ENCODE assay signal across 39 mouse cellular contexts in genomic region chr3:36095371-36095770, GRCm38 (mm10). TPM values are rescaled to one million over a fixed set of nuclear protein-coding genes. Genes with fewer than 3 reads are reported as not detected.
DNase-seq lines count a peak whose midpoint lies in the region; ATAC-seq and TF ChIP-seq lines count a peak whose summit lies in the region.
"Had no signal": no experiment of that assay in that cellular context is flagged by ENCODE, and none has a peak within 500 bp of the region (broad histone marks: within the 10 kb centered on the region; RNA-seq: fewer than 3 reads in every experiment).

No protein-coding gene starts in this region.

- no peak overlapping the region for H3K4me3 ChIP-seq in stomach, postnatal 0 days (ENCODE audit: low read depth, low read length)
- no peak overlapping the region for H3K4me3 ChIP-seq in intestine, embryonic 15.5 days (replicated peaks)
- H3K4me3 ChIP-seq: erythroblast, embryonic 14.5 days; forebrain, embryonic 12.5 days; hindbrain, embryonic 10.5 days; hindbrain, embryonic 15.5 days; limb, embryonic 12.5 days; liver, embryonic 15.5 days; lung, embryonic 15.5 days; megakaryocyte, embryonic 14.5 days; midbrain, embryonic 12.5 days; myocyte; neural tube, embryonic 12.5 days had no signal

- H3K4me1 ChIP-seq in stomach, postnatal 0 days (replicated peaks; ENCODE audit: control insufficient read depth, insufficient read depth): no peaks in the 10 kb centered on the region
- H3K4me1 ChIP-seq in intestine, embryonic 15.5 days (replicated peaks): no peaks in the 10 kb centered on the region
- H3K4me1 ChIP-seq: forebrain, embryonic 12.5 days; hindbrain, embryonic 10.5 days; hindbrain, embryonic 15.5 days; limb, embryonic 12.5 days; liver, embryonic 15.5 days; lung, embryonic 15.5 days; midbrain, embryonic 12.5 days; neural tube, embryonic 12.5 days had no signal

- WGBS in stomach, postnatal 0 days: 79% methylated on average over 2 of the region's 2 CpGs
- 78% methylated on average over 2 of the region's 2 CpGs for WGBS in intestine, embryonic 15.5 days

- no peak for TF ChIP-seq CTCF in stomach, postnatal 0 days (IDR thresholded peaks at IDR 0.05; ENCODE audit: low read depth)

- ATAC-seq in stomach, postnatal 0 days (ENCODE audit: low FRiP score, low TSS enrichment): 0 out of 2 replicates have a peak, but pooled peaks have one; percentile 29
- ATAC-seq in intestine, embryonic 15.5 days: no peak
- ATAC-seq: CD4-positive, CD25-positive, alpha-beta regulatory T cell, adult 4 months; forebrain, postnatal 0 days; inflammation-experienced regulatory T-cells, adult 6 months had no signal

- no peak for TF ChIP-seq EP300 in stomach, postnatal 0 days (optimal IDR thresholded peaks at IDR 0.05)

- H3K9ac ChIP-seq in stomach, postnatal 0 days (ENCODE audit: low read length): no peak overlapping the region
- no peak overlapping the region for H3K9ac ChIP-seq in intestine, embryonic 15.5 days
- H3K9ac ChIP-seq: forebrain, embryonic 12.5 days; forebrain, postnatal 0 days; hindbrain, embryonic 15.5 days; limb, embryonic 12.5 days; liver, embryonic 15.5 days; lung, embryonic 15.5 days; midbrain, embryonic 12.5 days; neural tube, embryonic 12.5 days had no signal

- H3K36me3 ChIP-seq in stomach, postnatal 0 days (ENCODE audit: control insufficient read depth, insufficient read depth, low read length): peaks cover 3% of the 10 kb centered on the region; the same call in 1 of the 2 replicates
- H3K36me3 ChIP-seq in intestine, embryonic 15.5 days: 0 out of 2 replicates have a peak, but pooled peaks cover 3% of the 10 kb centered on the region

- no peaks in the 10 kb centered on the region for H3K9me3 ChIP-seq in stomach, postnatal 0 days (ENCODE audit: control insufficient read depth, low read length)
- no peaks in the 10 kb centered on the region for H3K9me3 ChIP-seq in intestine, embryonic 15.5 days
- H3K9me3 ChIP-seq: forebrain, embryonic 12.5 days; hindbrain, embryonic 10.5 days; hindbrain, embryonic 15.5 days; liver, embryonic 15.5 days; lung, embryonic 15.5 days; midbrain, embryonic 12.5 days; neural tube, embryonic 12.5 days had no signal

- H3K4me2 ChIP-seq in stomach, postnatal 0 days (replicated peaks; ENCODE audit: low read depth): no peak overlapping the region
- no peak overlapping the region for H3K4me2 ChIP-seq in intestine, embryonic 15.5 days (replicated peaks)
- H3K4me2 ChIP-seq: forebrain, embryonic 12.5 days; hindbrain, embryonic 15.5 days; limb, embryonic 12.5 days; liver, embryonic 15.5 days; lung, embryonic 15.5 days; midbrain, embryonic 12.5 days; neural tube, embryonic 12.5 days had no signal

- H3K27ac ChIP-seq in stomach, postnatal 0 days (replicated peaks): no peak overlapping the region
- H3K27ac ChIP-seq in intestine, embryonic 15.5 days: no peak overlapping the region
- H3K27ac ChIP-seq: forebrain, embryonic 12.5 days; hindbrain, embryonic 10.5 days; hindbrain, embryonic 15.5 days; kidney, postnatal 0 days; limb, embryonic 12.5 days; liver, embryonic 15.5 days; lung, embryonic 15.5 days; midbrain, embryonic 12.5 days; neural tube, embryonic 12.5 days had no signal

- DNase-seq in adrenal gland, adult 2 months: peak; percentile 9
- no peak for DNase-seq in adrenal gland, adult (ENCODE audit: inconsistent age in 2 of 2, low spot score in 1 of 2)
- DNase-seq in MEL-GATA-1-ER (ENCODE audit: extremely low read depth, low read depth) (peak; percentile 41), WW6 (ENCODE audit: low read depth, low spot score) (peak; percentile 5), adipocyte (ENCODE audit: low spot score) (no peak)
- DNase-seq in stomach, postnatal 0 days (ENCODE audit: low spot score): no peak
- DNase-seq in left cerebral cortex, adult 8-10 months (ENCODE audit: low spot score in 2 of 2): no peak
- DNase-seq: adrenal gland, postnatal 25 days; cerebellum, adult 11-12 months; cerebellum, adult 9-11 months; forebrain, postnatal 0 days; gastrocnemius, postnatal 10 days; heart, postnatal 14 days; kidney, adult 8-10 months; layer of hippocampus, adult 9-11 months; right cerebral cortex, adult 18-20 months had no signal

- H3K27me3 ChIP-seq in stomach, postnatal 0 days (ENCODE audit: control insufficient read depth, insufficient read depth, low read length): no peaks in the 10 kb centered on the region
- H3K27me3 ChIP-seq in intestine, embryonic 15.5 days (replicated peaks): no peaks in the 10 kb centered on the region
- H3K27me3 ChIP-seq: forebrain, embryonic 12.5 days; hindbrain, embryonic 15.5 days; limb, embryonic 12.5 days; liver, embryonic 15.5 days; lung, embryonic 15.5 days; megakaryocyte, embryonic 14.5 days; midbrain, embryonic 12.5 days; neural tube, embryonic 12.5 days had no signal

RNA-seq across cellular contexts. Expression of gene Acad9, which starts 29.6 kb away (rescaled TPM):
- total RNA-seq in adrenal gland, adult 2 months (2021): 10 to 100 TPM; 33.8 to 48.2 TPM
- 21.6 and 24.4 TPM in 2 replicates for polyA plus RNA-seq in adrenal gland, adult 2 months (2012; rRNA removed)
- 75.4 and 86.2 TPM in 2 replicates for polyA plus RNA-seq in stomach, postnatal 0 days (2015; fragmentation: Nextera tagmentation; extraction: Ambion mirVana)
- 78.9 and 84.9 TPM in 2 replicates for polyA plus RNA-seq in intestine, embryonic 15.5 days (2015; fragmentation: Nextera tagmentation; extraction: Ambion mirVana)
- 10 to 100 TPM; 36.8 to 47.2 (median 44.1) TPM for total RNA-seq in left cerebral cortex, adult 8-10 months (2022)

RNA-seq across cellular contexts. Expression of gene Ccdc144b, which starts 42.0 kb away (rescaled TPM):
- total RNA-seq in adrenal gland, adult 2 months (2021): under 1 TPM; 0.12 to 0.17 TPM
- 0.02 and 0.03 TPM in 2 replicates for polyA plus RNA-seq in adrenal gland, adult 2 months (2012; rRNA removed)
- not detected in 2 replicates for polyA plus RNA-seq in stomach, postnatal 0 days (2015; fragmentation: Nextera tagmentation; extraction: Ambion mirVana)
- not detected in 2 replicates for polyA plus RNA-seq in intestine, embryonic 15.5 days (2015; fragmentation: Nextera tagmentation; extraction: Ambion mirVana)
- not detected for total RNA-seq in left cerebral cortex, adult 8-10 months (2022)
- total RNA-seq: forebrain, postnatal 0 days; gastrocnemius, postnatal 10 days; granulocyte monocyte progenitor cell, adult 5-6 weeks; heart, postnatal 14 days; left cerebral cortex, adult 18-20 months; left cerebral cortex, postnatal 25 days; liver, adult 2 months; midbrain, postnatal 0 days had no signal
- polyA plus RNA-seq: CD4-positive, CD25-positive, alpha-beta regulatory T cell, adult 4 months; cortical plate, adult 2 months; embryonic facial prominence, embryonic 14.5 days; erythroblast, embryonic 14.5 days; forebrain, embryonic 12.5 days; forebrain, postnatal 0 days; hindbrain, embryonic 10.5 days; inflammation-experienced regulatory T-cells, adult 6 months; kidney, postnatal 0 days; limb, embryonic 12.5 days; liver, adult 2 months; liver, embryonic 15.5 days; lung, embryonic 15.5 days; midbrain, embryonic 12.5 days; myocyte; neural tube, embryonic 12.5 days; spleen, adult 2 months had no signal

RNA-seq across cellular contexts. Expression of gene D3Ertd254e, which starts 55.4 kb away (rescaled TPM):
- 1 to 10 TPM; 7.2 to 7.5 TPM for total RNA-seq in adrenal gland, adult 2 months (2021)
- 0.36 and 0.44 TPM in 2 replicates for polyA plus RNA-seq in adrenal gland, adult 2 months (2012; rRNA removed)
- 2.5 and 2.8 TPM in 2 replicates for polyA plus RNA-seq in stomach, postnatal 0 days (2015; fragmentation: Nextera tagmentation; extraction: Ambion mirVana)
- 5.2 and 5.6 TPM in 2 replicates for polyA plus RNA-seq in intestine, embryonic 15.5 days (2015; fragmentation: Nextera tagmentation; extraction: Ambion mirVana)
- 10 to 100 TPM; 17.1 to 22.3 (median 19.1) TPM for total RNA-seq in left cerebral cortex, adult 8-10 months (2022)

Comparison
In these comparisons a context has a peak if more than half of its experiments do, and no peak if none do; other contexts are left out.
1. DNase-seq: peak in adrenal gland, adult 2 months (single experiment), MEL-GATA-1-ER (single experiment) and WW6 (single experiment); none in adrenal gland, adult (0 of 2), stomach, postnatal 0 days (single experiment), adipocyte (single experiment) and left cerebral cortex, adult 8-10 months (0 of 2).